Mouse (Mus musculus) activated CD4-positive, CD25-positive, alpha-beta regulatory T cell, adult 4 months (primary cell): ENCODE measurements around the gene Ap2a1. TPM values are rescaled to one million over a fixed set of nuclear protein-coding genes. Genes with fewer than 3 reads are reported as not detected.
"Not testable (repeated sequence)": the region's sequence is repeated elsewhere in the genome, so short reads cannot be mapped to it uniquely, and the experiment has no call there.

Experiments used
- ATAC-seq: one replicate; pipeline ENCODE4 v1.8.0; 2017
- polyA plus RNA-seq, 2 experiments: library from polyadenylated mRNA; unstranded; fragments of 100-300 nt; shearing (Covaris generic); gene quantifications; one replicate each; pipeline ENCODE4 v1.2.1; 2017

Ap2a1 gene
- polyA plus RNA-seq, 2 experiments from 2014 or later = 6.8 to 8.0 TPM

- no peak for ATAC-seq
Observed at GRCm38 (mm10) chr7:44893197-44893596, 36.1 kb downstream of the Ap2a1 start.

GRCm38 (mm10) chr7:44892276-44892921, 36.9 kb downstream of the Ap2a1 start, which contains the start of gene Med25:
TSS of gene Med25 (minus strand) at chr7:44892712.
- peak; percentile 30 for ATAC-seq

DNA sequence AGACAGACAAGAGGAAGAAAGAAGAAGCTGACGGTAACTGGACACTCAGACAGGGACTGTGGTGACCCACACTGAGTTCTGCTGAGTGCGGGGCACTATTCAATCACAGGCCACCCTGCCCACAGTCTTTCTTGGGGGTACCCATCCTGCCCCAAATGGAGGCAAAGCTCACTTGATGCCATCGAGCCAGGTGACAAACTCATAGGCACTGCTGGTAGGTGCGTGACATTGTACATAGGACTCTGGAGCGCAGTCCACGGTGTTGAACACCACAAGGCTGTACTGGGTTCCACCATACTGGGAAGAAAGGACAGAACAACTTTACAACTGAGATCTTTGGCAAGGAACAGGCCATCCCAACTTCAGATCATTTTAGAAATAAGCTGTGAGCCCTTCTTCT, 37.7 kb downstream of the Ap2a1 start:
- ATAC-seq = no peak

DNA sequence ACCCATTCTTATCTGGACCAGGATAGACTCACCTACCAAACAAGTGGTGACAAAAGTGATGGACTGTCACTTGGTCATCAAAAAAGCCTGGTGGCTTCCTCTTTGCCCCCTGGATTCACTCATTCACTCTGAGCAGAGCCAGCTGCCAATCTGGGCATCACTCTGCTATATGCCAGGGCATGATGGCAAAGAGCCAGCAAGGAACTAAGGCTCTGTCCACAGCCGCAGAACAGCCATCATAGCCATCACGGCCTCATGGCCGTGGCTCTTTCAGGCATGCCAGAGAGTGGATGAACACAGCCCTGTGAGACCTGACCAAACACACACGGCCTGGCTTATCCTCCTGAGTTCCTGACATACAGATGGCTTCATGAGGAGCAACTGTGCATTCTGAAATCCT, 38.6 kb downstream of the Ap2a1 start:
- ATAC-seq = no peak

GRCm38 (mm10) chr7:44890180-44890579, 39.1 kb downstream of the Ap2a1 start:
- no peak for ATAC-seq

- no peak for ATAC-seq
Observed at GRCm38 (mm10) chr7:44888256-44889105, 40.8 kb downstream of the Ap2a1 start.

DNA sequence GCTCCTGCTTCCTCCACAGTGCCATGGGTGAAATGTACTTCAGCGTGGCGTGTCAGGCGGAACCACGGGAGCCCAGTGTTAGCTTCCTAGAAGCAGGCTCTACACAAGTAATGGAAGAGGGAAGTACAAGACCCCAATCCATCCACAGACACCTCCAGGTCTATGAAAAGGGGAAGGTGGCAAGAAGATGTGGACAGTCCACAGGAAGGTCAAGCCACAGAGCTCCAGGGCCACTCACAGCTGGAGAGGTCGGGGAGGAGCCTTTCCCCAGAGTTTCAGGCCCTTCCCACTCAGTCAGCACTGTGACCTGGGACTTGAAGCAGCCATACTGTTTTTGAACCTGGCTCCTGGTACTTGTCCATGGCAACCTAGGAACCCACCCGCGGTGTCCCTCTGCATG, 42.3 kb downstream of the Ap2a1 start:
- no peak for ATAC-seq

- ATAC-seq = no peak
Observed at GRCm38 (mm10) chr7:44884637-44885036, 44.7 kb downstream of the Ap2a1 start.

DNA sequence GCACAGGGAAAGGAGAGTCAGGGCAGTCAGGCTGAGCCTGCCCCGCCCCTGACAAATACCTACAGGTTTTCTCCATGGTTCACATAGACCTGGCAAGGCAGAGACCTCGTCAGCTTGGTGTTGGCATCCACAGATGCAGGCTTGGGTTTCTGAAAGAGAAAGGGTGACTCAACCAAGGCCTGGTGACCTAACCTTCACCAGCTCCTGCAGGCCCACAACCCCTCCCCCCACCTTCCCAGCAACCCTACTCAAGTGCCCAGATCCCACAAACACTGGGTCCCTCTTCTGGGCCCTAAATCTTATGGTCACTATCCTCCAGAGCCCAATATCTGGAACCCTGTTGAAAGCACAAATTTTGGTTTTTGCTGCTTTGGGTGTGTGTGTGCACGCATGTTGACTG, 46.3 kb downstream of the Ap2a1 start:
- ATAC-seq = no peak

- ATAC-seq = no peak
Observed at GRCm38 (mm10) chr7:44877833-44878232, 51.5 kb downstream of the Ap2a1 start.

- ATAC-seq = not testable (repeated sequence)
Observed at GRCm38 (mm10) chr7:44871774-44872173, 57.5 kb downstream of the Ap2a1 start.

DNA sequence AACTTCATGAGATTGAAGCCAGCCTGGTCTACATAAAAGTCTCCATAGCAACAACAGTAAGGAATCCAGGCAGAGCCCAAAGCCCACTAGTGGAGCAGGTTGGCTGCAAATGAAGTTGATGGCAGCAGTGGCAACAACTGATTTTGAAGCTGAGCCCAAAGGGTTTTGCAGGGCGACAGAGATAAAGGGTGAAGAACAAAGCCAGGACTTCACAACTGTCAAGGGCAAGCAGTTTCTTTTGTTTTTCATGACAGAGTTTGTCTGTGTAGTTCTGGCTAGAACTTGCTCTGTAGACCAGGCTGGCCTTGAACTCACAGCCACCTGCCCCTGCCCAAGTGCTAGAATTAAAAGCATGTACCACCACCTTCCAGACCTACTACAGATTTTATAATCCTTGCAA, 58.1 kb downstream of the Ap2a1 start:
- ATAC-seq = no peak

DNA sequence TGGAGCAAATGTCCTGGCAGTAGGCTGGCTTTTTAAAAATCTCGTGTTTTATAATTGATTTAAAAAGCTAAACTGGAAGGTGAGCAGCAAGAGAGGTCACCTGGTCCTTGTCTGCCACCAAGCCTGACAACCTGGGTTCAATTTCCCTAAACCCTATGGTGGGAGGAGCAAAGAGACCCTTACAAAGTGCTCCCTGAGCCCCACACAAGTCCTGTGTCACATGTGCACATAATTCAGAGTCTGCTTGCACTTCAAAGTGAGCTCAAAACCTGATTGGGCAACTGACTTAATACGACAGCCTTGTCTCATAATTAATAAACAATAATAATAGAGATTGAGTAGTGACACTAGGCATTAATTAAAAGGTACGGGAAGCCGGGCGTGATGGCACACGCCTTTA, 58.7 kb downstream of the Ap2a1 start:
- no peak for ATAC-seq

DNA sequence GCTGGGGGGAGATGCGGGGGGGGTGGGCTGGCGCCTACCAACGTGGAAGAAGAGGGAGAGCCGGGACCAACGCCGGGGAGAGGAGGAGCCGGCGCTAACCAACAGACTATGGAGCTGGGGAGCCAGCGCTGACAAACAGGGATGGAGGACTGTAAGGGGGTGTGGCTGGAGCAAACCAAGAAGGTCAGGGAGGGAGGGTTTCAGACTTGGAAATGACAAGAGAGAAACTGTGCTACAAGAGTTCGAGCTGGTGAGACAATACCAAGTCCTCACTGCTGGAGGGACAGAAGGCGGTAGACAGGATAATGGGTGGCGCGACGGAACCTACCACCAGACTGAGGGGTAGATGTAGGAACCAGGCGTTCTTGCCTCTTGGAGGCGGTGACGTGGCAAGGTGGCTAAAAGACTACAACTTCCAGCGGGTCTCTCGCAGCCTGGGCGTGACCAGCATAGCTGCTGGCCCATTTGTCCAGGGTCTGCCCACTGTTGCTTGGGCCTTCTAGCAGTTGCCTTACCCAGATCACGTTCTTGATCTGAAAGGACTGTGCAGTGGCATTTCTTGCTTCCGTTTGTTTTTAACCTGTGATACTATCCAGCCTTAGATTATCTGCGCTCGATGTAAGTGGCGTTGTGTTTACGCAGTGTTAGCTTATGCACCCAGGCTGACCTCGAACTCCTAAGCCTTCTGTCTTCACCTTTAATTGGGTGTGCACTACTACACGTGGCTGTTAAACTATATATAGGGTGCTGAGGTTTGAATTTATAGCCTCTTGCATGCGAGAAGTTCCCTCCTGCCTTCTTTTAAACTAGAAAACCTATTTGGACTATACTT, 59.4 kb downstream of the Ap2a1 start, which contains the start of gene Ptov1:
Ptov1 (minus strand) TSS at position 92 of the 832 bp plus-strand sequence.
- peak; percentile 81 for ATAC-seq

- peak; percentile 21 for ATAC-seq
Observed at GRCm38 (mm10) chr7:44868919-44869696, 60.2 kb downstream of the Ap2a1 start.

- ATAC-seq = no peak
Observed at GRCm38 (mm10) chr7:44868465-44868864, 60.8 kb downstream of the Ap2a1 start.

GRCm38 (mm10) chr7:44867802-44868201, 61.5 kb downstream of the Ap2a1 start:
- no peak for ATAC-seq

DNA sequence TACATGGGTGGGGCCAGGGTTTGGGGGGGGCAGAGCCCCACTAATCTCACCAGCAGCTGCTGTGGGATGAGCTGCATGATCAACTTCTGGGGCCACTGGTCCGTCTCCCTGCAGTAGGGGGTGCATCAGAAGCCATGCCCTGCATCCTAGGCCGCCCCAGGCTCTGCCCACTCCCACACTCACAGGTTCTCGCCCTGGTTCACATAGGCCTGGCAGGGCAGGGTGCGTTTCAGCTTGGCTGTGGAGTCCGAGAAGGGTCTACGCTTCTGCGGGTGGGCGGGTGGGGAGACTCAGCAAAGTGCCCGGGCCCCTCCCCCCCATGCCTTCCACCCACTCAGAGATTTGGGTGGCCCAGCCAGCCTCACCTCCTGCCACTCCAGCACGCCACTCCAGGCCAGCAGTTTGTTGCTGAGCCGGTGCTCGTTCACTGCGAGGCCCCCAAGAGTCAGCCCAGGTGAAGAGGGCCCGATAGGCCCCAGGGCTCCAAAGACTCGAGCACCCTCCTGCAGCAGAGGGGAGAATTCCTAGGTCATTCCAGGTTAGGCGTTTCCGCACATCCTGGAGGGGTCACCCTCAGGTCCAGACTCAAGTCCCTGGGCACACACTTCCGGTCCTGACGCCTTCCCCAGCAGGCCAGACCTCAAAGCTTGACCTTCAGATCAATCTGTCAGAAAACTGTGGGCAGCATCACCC, 62.1 kb downstream of the Ap2a1 start:
- ATAC-seq = no peak

DNA sequence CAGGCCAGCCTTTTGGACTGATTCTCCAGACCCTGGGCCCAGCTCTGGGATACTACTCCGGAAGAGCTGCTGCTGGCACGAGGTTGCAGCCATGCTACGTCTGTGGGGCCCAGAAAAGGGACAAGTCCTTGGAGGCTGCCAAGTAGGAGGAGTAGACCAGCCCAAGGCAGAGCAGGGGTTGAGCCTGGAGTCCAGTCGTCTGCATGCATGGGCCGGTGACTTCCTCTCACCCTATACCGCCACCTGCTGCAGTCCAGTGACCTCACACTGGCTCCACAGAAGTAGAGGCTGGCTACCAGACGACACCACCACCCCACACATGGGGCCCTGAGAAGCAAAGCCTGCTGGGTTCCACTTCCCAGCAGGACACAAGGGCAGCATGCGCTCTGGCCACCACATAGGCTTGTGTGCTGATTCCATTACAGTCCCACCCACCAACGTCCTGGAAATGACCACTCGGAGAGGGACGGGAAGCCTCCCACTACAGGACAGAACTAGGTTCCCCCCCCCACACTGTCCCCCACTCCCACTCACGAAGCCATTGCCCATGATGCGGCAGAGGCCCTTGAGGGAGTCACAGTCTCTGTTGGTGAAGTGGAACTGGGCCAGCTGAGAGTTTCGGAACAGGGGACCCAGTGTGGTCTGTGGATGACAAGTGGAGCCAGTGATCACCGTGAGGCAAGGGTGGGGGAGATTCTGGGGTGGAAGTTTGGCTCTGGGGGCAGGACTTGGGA, 62.9 kb downstream of the Ap2a1 start:
- ATAC-seq = no peak

DNA sequence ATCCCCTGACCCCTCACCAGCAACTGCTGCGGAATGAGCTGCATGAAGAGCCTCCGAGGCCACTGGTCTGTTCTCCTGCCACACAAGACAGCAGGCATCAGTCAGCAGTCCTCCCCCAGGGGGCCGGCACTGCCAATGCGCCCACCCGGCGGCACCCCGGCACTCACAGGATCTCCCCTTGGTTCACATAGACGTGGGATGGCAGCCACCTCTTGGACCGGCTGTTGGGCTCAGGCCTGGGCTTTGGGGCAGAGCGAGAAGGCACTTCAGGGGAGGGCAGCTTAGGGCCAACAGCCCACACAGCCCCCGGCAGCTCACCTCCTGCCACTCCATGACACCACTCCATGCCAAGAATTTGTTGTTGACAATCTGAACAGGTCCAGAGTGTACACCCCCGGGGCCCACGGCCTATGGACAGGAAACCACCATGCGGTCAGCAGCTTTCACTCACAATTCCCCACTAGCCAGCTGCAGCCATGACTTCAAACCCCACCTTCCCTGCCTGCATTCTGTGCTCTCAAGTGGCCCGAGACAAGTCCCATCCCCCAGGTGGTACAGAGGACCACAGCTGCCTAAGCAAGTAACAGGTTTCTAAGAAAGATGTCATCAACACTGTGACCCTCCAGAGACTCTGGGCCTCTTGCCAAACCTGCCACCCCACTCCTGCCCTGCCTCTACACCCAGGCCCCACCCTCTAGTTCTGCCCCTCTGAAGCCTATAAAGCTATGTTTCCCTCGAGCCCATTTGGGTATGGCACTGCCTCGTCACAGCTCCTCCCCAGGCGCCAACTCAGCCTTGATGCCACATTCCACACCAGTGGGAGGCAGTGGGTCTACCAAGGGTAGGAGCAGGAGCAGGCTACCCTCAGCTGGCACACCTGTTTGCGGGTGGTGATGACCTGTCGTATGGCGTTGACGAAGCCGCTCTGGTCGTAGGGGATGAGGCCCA, 64.4 kb downstream of the Ap2a1 start:
- ATAC-seq = no peak
